Mouse (Mus musculus) embryo, embryonic 10.5 days (tissue): ENCODE measurements around the gene Slc7a5.

Source experiments
- DNase-seq: peaks from one replicate; pipeline ENCODE4 v3.0.0-alpha.2; 2015; ENCODE audit warnings: low spot score

Gene Slc7a5

DNA sequence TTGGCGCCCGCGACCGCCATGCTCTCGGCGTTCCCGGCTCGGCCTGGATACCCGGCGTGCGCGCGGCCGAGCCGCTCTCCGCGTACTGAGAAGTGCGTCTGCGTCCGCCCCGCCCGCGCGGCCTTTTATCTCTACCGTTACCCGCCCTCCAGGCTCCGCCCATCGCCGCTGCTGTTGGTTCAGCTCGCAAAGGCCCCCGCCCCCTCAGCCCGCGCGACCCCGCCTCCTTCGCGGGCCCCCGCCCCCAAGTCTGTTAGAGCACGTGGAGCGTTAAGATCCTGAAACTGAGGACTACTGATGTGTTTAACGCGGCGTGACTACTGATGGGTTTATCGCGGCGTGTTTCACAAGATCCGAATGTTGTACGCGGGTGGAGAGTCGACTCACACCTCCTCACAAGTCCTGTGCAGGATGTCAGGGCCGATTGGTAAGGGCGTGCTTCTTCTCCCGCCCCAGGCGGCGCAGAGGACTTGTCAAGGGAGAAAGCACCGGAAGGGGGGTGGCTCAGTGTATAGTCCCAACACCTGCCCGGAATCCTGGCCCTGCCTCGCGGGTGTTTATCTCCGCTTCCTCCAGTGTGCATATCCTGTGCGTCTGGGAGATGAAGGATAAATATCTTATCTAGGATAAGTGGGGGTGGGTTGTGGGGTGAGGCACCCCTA, at the start of gene Slc7a5:
Slc7a5 (minus strand) TSS at position 108 of the 662 bp plus-strand sequence.
- peak; percentile 98 for DNase-seq

- no peak for DNase-seq
Measured at GRCm38 (mm10) chr8:121955825-121956500, 48.5 kb upstream of the Slc7a5 start.

DNA sequence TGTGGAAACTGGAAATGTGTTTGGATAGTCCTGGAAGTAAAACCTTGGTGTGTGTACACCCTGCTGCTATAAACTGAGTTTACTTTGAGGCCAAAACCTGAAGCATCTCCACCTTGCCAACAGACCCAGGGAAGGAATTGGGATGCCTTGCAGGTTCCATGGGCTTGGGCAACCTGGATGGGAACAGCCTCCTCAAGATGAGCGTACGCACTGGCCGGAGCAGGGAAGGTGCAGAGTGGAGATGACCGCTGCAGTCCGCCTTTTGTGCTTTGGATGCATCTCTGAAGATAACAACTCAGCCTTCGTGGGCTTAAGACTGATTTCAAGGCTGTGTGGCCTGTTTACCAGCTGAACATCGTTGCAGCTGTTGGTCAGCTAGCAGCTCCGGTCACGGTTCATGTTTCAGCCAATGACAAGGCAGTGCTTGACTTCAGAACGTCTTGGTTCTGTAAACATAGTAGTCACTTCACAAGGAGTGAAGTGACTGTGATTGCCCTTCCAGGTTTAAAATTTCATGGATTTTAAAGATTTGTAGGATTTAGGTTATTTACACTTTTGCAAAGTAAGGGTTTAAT, 47.6 kb upstream of the Slc7a5 start:
- no peak for DNase-seq

DNA sequence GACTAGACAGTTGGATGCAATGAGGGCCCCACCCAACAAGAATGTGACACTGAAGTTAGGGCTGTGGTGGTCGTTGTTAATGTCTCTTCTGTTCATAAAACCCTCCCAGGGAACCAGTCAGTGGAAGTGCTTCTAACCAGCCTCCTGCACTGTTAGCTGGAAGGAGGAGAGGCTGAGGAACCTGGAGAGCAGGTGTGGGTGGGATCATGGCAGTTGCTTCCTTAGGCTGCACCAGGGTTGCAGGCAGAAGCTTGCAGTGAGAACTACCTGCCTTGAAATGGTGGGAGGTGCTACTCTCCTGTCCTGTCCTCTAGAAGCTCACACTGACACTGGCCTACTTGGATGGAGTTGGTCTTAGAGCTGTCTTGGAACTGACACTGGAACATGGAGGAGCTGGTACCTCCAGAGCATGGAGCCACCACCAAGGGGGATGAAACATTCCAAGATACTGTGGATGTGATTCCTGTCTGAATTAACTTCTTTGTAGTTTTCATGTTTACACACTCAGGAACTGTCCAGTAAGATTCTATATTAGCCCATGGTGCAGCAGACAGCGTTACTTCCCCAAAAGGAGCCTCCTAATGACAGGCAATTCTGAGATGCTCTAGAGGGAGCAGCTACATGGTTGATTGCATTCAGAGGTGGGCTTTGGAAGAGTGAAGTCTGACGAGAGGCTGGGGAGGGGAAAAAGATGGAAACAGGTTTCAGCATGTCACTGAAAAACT, 46.5 kb upstream of the Slc7a5 start:
- DNase-seq, result no peak

DNA sequence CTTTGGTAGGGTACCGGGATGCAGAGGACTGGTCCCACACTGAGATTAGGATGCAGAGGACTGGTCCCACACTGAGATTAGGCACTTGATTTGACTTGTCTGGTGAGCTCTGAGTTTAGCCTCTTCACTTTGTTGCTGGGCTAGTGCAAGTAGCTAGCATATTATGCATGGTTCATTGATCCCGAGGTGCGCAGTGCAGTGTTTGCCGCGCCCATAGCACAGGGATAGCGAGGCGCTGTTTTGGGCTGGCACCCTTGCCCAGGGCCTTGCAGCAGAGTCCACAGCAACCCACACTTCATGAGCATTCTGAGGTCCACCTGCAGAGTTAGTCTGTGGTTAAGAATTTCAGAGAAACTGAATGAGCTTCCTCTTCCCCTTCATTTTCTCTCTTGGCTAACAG, 45.3 kb upstream of the Slc7a5 start:
- no peak for DNase-seq

DNA sequence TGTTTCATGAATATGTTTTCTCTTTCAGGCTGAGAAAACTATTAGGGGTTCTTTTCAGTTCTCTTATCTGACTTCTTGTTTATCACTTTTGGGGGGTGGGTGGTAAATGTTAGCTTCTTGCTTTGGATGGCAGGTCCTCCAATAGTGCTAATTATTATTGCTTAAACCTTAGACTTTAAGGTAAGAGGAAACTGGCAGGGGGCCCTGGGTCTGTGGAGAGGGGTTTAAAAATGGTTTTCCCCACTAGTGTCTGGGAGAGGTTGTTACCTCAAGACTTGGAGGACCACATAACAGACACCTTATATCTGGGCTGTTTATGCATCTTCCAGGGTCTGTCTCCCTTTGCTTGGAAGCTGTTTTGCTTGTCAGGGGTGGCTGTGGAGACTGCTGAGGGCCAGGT, 44.6 kb upstream of the Slc7a5 start:
- no peak for DNase-seq

GRCm38 (mm10) chr8:121951656-121952009, 44.1 kb upstream of the Slc7a5 start:
- no peak for DNase-seq

DNA sequence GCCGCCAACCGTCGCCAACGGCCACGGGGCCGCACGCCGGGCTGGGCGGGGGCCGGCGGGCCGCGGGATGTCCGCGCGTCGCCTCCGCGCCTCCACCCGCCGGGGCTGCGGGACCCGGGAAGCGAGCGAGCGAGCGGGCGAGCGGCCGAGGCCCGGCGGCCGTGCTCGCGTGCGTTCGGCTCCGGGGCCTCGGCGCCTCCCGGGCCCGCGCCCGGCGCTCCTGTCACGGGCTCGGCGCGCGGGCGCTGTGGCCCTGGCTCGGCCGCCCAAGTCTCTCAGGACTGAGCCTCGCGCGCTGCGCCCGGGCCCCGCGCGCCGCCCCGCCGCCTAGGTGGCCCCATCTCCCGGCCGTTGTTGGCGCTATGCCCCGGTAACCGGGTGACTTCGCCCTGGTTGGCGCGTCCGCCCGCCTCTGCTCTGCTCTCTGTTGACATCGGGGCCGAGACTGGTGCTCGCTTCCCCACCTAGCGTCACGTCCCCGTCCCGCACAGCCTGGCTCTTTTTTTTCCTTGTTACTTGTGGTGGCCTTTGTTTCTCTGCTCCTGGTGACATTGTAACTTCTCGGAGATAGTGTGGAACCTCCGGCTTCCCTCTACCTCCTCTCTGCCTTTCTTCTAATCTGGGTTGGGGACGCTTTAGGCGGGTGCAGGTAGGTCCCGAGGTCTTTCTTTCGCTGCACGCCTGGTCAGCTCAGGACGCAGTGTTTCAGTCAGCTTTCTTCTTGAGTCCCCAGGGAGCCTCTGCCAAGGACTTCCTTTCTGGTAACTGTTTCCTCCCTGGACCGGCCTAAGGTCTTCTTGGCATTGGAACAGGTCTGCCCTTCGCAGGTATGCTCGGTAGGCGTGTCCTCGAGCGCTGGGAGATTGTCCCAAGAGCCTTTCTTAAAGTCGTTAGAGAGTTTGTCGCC, 43.5 kb upstream of the Slc7a5 start:
- DNase-seq, result peak; percentile 57

DNA sequence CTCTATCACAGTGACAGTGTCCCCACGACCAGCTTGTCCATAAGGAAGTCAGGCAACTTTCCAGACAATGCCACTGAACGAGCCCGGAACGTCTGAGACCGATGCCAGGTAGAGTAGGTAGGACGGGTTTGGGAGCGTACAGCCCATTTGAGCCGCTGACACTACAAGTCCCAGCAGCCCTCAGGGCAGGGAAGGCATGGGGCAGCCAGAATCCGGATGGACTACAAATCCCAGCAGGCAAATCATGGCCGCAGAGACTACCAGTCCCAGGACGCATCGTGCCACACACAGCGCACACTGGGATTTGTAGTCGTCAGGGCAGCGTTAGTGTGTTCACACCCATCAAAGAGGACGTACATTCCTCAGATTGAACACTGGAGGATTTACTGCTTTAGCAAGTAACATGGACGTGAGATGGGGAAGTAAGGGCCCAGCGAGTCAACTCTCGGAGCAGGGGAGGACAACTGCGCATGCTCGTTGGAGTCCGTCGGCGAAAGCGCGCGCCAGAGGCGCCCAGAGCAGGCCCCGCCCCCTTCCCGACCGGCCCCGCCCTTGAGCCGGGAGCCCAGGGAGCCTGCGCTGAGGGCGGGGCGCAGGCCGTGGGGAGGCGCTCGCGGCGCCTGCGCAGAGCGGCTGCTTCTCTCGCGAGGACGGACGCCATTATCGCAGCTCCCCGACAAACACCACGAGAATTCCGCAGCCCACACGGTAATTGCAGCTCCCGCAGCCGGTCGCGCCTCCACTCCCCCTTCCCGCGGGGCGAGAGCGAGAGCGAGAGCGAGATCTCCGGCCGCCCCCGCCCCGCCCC, 42.7 kb upstream of the Slc7a5 start:
- peak; percentile 99 for DNase-seq

DNA sequence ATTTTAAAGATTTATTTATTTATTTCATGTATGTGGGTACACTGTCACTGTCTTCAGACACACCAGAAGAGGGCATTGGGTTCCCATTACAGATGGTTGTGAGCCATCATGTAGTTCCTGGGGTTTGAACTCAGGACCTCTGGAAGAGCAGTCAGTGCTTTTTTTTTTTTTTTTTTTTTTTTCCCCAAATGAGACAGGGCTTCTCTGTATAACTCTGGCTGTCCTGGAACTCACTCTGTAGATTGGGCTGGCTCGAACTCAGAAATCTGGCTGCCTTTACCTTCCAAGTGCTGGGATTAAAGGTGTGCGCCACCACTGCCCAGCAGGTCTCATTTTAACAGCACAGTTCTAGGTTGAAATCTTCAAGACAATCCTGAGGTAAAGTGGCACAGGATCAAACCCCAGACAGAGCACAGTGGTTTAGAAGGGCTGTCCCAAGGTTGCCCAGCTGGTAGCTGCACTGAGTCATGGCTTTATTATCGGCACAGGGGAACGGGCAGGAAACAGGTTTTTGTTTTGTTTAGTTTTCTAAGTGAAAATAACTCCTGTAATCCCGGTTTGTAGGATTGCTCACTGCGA, 41.8 kb upstream of the Slc7a5 start, which contains the start of gene Banp:
Banp (plus strand) TSS at position 529 of the 579 bp plus-strand sequence.
- no peak for DNase-seq

DNA sequence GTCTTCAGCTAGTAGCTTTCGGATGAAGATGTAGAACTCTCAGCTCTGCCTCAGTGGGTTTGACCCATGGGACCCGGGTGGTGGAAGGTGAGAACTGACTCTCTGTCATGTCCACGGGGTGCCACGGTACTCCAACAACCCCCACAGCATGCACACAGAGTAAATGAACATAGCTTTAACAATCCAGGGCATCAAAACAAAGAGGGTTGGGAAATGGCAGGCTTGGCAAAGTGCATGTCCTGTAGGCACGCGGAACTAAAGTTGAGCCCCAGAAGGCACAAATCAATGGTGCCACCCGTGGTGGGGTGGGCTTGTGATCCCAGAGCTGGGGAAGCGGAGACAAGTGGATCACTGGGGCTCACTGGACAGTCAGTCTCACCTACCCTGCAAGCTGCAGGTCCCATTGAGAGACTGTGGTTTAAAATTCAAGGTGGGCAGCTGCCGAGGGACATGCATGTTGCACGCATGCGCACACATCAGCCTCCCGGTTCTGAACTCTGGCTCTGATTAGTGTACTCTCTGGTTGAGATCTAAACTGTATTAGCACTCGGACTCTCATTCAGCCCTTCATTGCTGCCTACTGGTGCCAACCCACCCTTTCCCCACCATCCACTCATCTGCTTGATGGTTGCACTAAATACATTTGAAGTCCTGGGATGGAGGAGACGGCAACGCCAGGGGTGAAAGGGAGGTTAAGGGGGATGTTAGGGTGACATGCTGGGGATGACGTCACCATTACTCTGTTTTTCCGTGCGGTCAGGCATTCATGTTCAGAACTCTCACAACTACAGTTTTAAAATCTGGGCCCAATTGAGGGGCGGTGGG, 41.0 kb upstream of the Slc7a5 start:
- no peak for DNase-seq

DNA sequence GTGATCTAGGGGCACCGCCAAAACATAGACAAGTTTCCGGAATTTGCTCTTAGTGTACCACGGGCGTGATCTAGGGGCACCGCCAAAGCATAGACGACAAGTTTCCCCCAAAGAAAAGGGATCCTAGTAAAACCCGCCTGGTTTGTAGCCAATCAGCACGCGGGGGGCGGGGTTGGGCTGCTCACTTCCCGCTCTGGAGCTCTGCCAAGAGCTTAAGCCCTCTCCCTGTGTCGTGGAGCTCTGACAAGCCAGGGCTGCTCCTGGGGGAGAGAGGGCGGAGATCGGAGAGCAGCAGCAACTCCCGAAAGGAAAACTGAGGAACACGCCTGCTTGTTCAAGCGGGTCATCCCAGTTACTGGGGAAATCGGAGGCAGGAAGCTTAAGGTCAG, 40.3 kb upstream of the Slc7a5 start:
- DNase-seq, result peak; percentile 96

- DNase-seq, result no peak
Measured at GRCm38 (mm10) chr8:121947047-121947752, 39.7 kb upstream of the Slc7a5 start.

DNA sequence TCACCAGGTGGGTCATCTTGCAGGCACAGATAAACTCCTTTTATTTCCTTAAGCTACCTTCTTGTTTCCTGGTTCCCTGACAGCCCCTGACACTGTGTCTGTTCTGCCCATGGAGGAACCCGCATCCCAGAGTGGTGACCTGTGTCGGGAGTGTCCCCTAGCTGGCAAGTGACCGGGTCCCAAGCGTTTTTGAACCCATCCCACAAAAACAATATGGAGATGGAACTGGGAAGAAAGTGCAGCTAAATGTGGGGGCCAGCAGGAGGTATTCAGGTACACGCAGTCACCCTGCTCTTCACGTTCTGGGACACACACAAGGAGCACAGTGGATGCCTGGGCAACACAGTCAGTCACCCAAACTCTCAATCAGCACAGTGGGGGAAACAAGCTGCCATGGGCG, 38.9 kb upstream of the Slc7a5 start:
- DNase-seq, result no peak

- DNase-seq, result no peak
Measured at GRCm38 (mm10) chr8:121944831-121945230, 37.3 kb upstream of the Slc7a5 start, which contains the start of gene Car5a. Gene Car5a (minus strand): TSS chr8:121944904.

- no peak for DNase-seq
Measured at GRCm38 (mm10) chr8:121943716-121944115, 36.2 kb upstream of the Slc7a5 start.

GRCm38 (mm10) chr8:121943057-121943540, 35.6 kb upstream of the Slc7a5 start:
- no peak for DNase-seq

GRCm38 (mm10) chr8:121938732-121939131, 31.2 kb upstream of the Slc7a5 start:
- DNase-seq, result no peak

- no peak for DNase-seq
Measured at GRCm38 (mm10) chr8:121936391-121936790, 28.9 kb upstream of the Slc7a5 start.
